Comparison of ENCODE assay signal across 7 mouse cellular contexts in genomic region chr17:47921136-47921665, GRCm38 (mm10). TPM values are rescaled to one million over a fixed set of nuclear protein-coding genes. Genes with fewer than 3 reads are reported as not detected.
DNase-seq lines count a peak whose midpoint lies in the region; ATAC-seq and TF ChIP-seq lines count a peak whose summit lies in the region.

No protein-coding gene starts in this region.

- H3K27me3 ChIP-seq in ES-Bruce4 (ENCODE audit: control insufficient read depth, insufficient read depth, low read length, poor library complexity, severe bottlenecking), result no peaks in the 10 kb centered on the region; the same call in 1 of the 2 replicates
- peaks cover 55% of the 10 kb centered on the region for H3K27me3 ChIP-seq in hindbrain, embryonic 15.5 days
- 0 out of 2 replicates have a peak, but pooled peaks cover 3% of the 10 kb centered on the region for H3K27me3 ChIP-seq in midbrain, embryonic 12.5 days

- 0 out of 2 replicates have a peak, but pooled peaks have one; percentile 30 for TF ChIP-seq EP300 in ES-Bruce4 (IDR thresholded peaks at IDR 0.05; ENCODE audit: insufficient read depth, low read depth, low read length)

- no peak for ATAC-seq in hindbrain, embryonic 15.5 days (ENCODE audit: low FRiP score, low read depth)
- ATAC-seq in midbrain, embryonic 12.5 days (ENCODE audit: low FRiP score, low read depth), result no peak

- no peaks in the 10 kb centered on the region for H3K9me3 ChIP-seq in ES-Bruce4 (replicated peaks; ENCODE audit: control insufficient read depth, insufficient read depth, low read length, poor library complexity, severe bottlenecking)
- no peaks in the 10 kb centered on the region for H3K9me3 ChIP-seq in hindbrain, embryonic 15.5 days
- H3K9me3 ChIP-seq in midbrain, embryonic 12.5 days, result no peaks in the 10 kb centered on the region

- WGBS in hindbrain, embryonic 15.5 days, result 50% methylated on average over 4 of the region's 4 CpGs
- 25% methylated on average over 4 of the region's 4 CpGs for WGBS in midbrain, embryonic 12.5 days

- no peak for TF ChIP-seq CTCF in ES-Bruce4 (IDR thresholded peaks at IDR 0.05; ENCODE audit: low read depth, low read length)
- TF ChIP-seq CTCF in layer of hippocampus, adult 2 months (conservative IDR thresholded peaks at IDR 0.05), result no peak

- peaks cover 13% of the 10 kb centered on the region for H3K4me1 ChIP-seq in ES-Bruce4 (ENCODE audit: control insufficient read depth, insufficient read depth, low read length)
- H3K4me1 ChIP-seq in hindbrain, embryonic 15.5 days (replicated peaks), result peaks cover 48% of the 10 kb centered on the region
- H3K4me1 ChIP-seq in midbrain, embryonic 12.5 days, result peaks cover 81% of the 10 kb centered on the region

- H3K4me3 ChIP-seq in ES-Bruce4 (ENCODE audit: low read depth, low read length), result peak overlapping the region; percentile 17; the same call in 1 of the 2 replicates
- peak overlapping the region; percentile 79; the same call in 1 of the 2 replicates for H3K4me3 ChIP-seq in hindbrain, embryonic 15.5 days
- peak overlapping the region; percentile 95 for H3K4me3 ChIP-seq in midbrain, embryonic 12.5 days
- no peak overlapping the region for H3K4me3 ChIP-seq in layer of hippocampus, adult 2 months

- H3K9ac ChIP-seq in ES-Bruce4 (ENCODE audit: low read depth, poor library complexity, severe bottlenecking), result no peak overlapping the region
- H3K9ac ChIP-seq in hindbrain, embryonic 15.5 days, result no peak overlapping the region
- H3K9ac ChIP-seq in midbrain, embryonic 12.5 days (replicated peaks), result peak overlapping the region; percentile 99

- peak; percentile 72 for DNase-seq in ZHBTc4 (ENCODE audit: low read depth, low spot score)
- no peak for DNase-seq in ovary, postnatal 36 days (ENCODE audit: low spot score)
- DNase-seq in gastrocnemius, adult 8-10 months (ENCODE audit: low spot score in 2 of 2), result no peak
- DNase-seq in layer of hippocampus, adult 2 months (ENCODE audit: low spot score in 2 of 2), result no peak

- peak overlapping the region; percentile 80; the same call in 1 of the 2 replicates for H3K27ac ChIP-seq in ES-Bruce4 (ENCODE audit: insufficient read depth, low read length)
- no peak overlapping the region for H3K27ac ChIP-seq in hindbrain, embryonic 15.5 days (replicated peaks)
- 0 out of 2 replicates have a peak overlapping the region, but pooled peaks have one; percentile 21 for H3K27ac ChIP-seq in midbrain, embryonic 12.5 days (replicated peaks)
- H3K27ac ChIP-seq in layer of hippocampus, adult 2 months, result no peak overlapping the region

- H3K4me2 ChIP-seq in hindbrain, embryonic 15.5 days, result peak overlapping the region; percentile 98
- H3K4me2 ChIP-seq in midbrain, embryonic 12.5 days (replicated peaks), result peak overlapping the region; percentile 91

- no peak for TF ChIP-seq POLR2A in ES-Bruce4 (IDR thresholded peaks at IDR 0.05; ENCODE audit: insufficient read depth, low read length)

- 0 out of 2 replicates have a peak, but pooled peaks cover 2% of the 10 kb centered on the region for H3K36me3 ChIP-seq in ES-Bruce4 (ENCODE audit: control insufficient read depth, insufficient read depth, low read length, poor library complexity, severe bottlenecking)
- no peaks in the 10 kb centered on the region for H3K36me3 ChIP-seq in hindbrain, embryonic 15.5 days
- H3K36me3 ChIP-seq in midbrain, embryonic 12.5 days, result 0 out of 2 replicates have a peak, but pooled peaks cover 8% of the 10 kb centered on the region

RNA-seq across cellular contexts. Expression of gene Foxp4, which starts 3.2 kb away (rescaled TPM):
- polyA plus RNA-seq in ES-Bruce4 (2011; ENCODE audit: insufficient read depth, insufficient read length, low read depth, missing spikeins), result 44.2 and 52.3 TPM in 2 replicates
- polyA plus RNA-seq in hindbrain, embryonic 15.5 days (2015; fragmentation: Nextera tagmentation; extraction: Ambion mirVana), result 34.3 and 42.2 TPM in 2 replicates
- polyA plus RNA-seq in midbrain, embryonic 12.5 days (2016; fragmentation: Nextera tagmentation; extraction: Ambion mirVana), result 34.5 and 35.3 TPM in 2 replicates
- 1 to 10 TPM; 5.9 to 7.8 (median 6.6) TPM for total RNA-seq in gastrocnemius, adult 8-10 months (2022)
- total RNA-seq in layer of hippocampus, adult 2 months (2021), result 10 to 100 TPM; 52.1 to 53.3 TPM

Comparison
In these comparisons a context has a peak if more than half of its experiments do, and no peak if none do; other contexts are left out.
1. H3K27ac ChIP-seq: peak in ES-Bruce4 (single experiment) and midbrain, embryonic 12.5 days (single experiment); none in hindbrain, embryonic 15.5 days (single experiment) and layer of hippocampus, adult 2 months (single experiment).